Mouse (Mus musculus): ENCODE measurements around the gene Wnt5b.
"Not testable (repeated sequence)": the region's sequence is repeated elsewhere in the genome, so short reads cannot be mapped to it uniquely, and the experiment has no call there.

GRCm38 (mm10) chr6:119442729-119443128 is 101.4 kb downstream of the Wnt5b start:
- not testable (repeated sequence) for TF ChIP-seq CTCF, POLR2A (IDR thresholded peaks at IDR 0.05; ENCODE audit: insufficient read depth, low read depth, low read length)
